Mouse (Mus musculus) cerebellum, adult 9-10 months (tissue): ENCODE data around the gene Cap2.

Source experiments
- DNase-seq: peaks from one replicate; pipeline ENCODE4 v3.0.0; 2022

Cap2 gene

GRCm38 (mm10) chr13:46526645-46527044 is 25.0 kb downstream of the Cap2 start:
- no peak for DNase-seq

- no peak for DNase-seq
Measured at GRCm38 (mm10) chr13:46527340-46527739, 25.7 kb downstream of the Cap2 start.

- DNase-seq = no peak
Measured at GRCm38 (mm10) chr13:46529037-46529436, 27.4 kb downstream of the Cap2 start.

DNA sequence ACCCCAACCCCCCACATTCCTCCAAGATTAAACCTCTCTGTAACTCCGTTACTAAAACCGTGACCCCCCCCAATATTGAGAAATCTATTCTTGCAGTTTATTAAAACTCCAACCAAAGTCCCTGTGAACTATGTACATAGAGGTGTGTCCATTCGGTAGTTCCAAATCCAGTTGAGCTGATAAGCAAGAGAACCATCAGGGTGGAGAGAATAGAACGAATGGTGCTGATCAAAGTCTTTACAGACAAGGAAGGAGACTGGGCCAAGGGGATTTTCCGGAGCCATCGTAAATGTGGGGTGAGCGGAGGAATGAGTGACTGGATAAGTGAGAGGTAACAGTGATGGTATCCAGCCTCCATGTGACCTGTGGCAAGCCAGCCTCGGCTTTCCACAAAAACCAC is 28.9 kb downstream of the Cap2 start:
- DNase-seq = no peak

DNA sequence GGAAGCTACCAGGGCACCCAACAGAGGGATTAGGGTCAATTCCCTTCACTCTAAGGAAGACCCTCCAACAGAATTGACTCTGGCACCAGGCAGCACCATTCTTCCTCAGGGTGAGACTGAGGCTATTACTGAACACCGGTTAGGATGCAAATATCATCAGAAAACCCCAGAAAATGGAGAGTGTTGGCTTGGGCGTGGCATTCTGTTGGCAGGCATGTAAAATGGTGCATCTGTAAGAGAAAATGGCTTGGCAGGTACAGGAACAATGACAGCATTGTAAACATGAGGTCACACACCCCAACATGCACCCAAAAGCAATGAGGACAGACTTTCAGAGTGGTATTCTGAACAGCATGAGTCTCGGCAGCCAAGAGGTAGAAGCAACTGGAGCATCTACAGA is 30.0 kb downstream of the Cap2 start:
- DNase-seq = no peak

GRCm38 (mm10) chr13:46532276-46532675 is 30.6 kb downstream of the Cap2 start:
- DNase-seq = no peak

- no peak for DNase-seq
Measured at GRCm38 (mm10) chr13:46533342-46534129, 31.9 kb downstream of the Cap2 start.

GRCm38 (mm10) chr13:46534171-46534968 is 32.7 kb downstream of the Cap2 start:
- DNase-seq = no peak

GRCm38 (mm10) chr13:46534969-46535785 is 33.5 kb downstream of the Cap2 start:
- no peak for DNase-seq

- DNase-seq = no peak
Measured at GRCm38 (mm10) chr13:46539284-46539683, 37.6 kb downstream of the Cap2 start.

DNA sequence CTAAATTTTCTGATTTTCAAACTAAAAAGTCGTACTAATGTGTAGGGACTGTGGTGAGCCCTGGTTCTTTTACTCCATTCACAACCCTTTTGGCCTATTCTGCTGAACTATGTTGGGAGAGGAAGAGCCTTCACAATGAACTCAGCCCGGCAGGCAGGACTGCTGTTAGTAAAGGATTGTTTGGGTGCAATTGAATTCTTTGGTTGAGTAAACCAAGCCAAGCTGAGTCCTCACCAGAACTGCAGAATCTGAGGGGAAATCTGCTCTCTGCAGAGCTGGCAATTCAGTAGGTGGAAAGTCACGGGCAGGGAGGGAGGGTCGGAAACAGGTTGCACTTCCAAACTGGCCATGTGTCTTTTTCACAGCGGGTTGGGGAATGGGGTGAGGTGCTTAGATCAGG is 39.3 kb downstream of the Cap2 start:
- DNase-seq = no peak

- no peak for DNase-seq
Measured at GRCm38 (mm10) chr13:46542782-46543181, 41.1 kb downstream of the Cap2 start.

DNA sequence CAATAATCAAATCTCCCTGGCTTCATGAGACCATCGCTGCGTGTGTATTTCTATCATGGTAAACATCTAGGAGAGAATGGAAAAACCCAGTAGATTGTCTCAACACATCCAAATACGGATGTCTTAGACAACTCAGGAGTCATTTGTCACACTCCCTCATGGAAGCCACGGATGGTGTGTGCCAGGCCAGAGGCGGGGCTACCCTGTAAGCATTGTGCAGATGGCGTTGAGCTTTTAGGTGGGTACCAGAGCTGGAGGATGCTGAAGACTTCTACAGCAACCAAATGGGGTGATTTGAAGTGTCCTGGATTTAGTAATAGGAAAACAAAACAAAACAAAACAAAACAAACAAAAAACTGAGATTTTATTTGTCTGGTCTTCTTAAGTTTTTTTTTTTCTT is 43.0 kb downstream of the Cap2 start:
- DNase-seq = no peak

DNA sequence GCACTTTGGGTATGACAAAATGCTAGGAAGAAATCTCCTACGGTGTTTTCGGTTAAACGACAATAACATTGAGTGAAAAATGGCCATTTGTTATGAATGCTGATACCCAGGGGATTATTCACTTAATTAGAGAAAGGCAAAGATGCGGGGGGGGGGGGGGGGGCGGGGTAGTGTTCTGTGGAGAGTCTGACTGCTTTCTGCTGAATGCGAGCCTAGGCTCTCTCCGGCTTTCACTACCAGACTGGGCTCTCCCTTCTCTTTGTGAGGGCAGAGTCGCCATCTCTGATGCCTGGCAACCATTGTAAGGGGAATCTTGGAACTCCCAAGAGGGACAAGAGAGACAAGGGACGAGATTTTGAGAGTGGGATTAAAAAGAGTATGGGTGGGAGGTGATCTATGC is 43.4 kb downstream of the Cap2 start:
- DNase-seq = no peak

- DNase-seq = no peak
Measured at GRCm38 (mm10) chr13:46546846-46547245, 45.2 kb downstream of the Cap2 start.

DNA sequence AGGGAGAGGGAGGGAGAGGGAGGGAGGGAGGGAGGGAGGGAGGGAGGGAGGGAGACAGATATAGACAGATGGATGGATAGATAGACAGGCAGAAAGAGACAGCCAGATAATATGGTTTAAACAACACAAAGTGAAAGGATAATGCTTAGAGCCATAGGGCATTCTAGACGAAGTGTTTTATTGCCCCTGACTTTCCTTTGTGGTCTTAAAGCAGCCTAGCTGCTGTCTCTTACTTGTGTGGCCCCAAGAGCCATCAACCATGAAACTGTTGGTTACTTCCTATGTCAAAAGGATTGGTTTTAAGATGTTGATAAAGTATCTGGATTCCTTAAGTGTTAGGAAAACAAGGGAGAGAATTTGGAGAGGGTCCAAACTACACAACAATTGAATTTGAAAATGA is 45.6 kb downstream of the Cap2 start:
- DNase-seq = no peak

DNA sequence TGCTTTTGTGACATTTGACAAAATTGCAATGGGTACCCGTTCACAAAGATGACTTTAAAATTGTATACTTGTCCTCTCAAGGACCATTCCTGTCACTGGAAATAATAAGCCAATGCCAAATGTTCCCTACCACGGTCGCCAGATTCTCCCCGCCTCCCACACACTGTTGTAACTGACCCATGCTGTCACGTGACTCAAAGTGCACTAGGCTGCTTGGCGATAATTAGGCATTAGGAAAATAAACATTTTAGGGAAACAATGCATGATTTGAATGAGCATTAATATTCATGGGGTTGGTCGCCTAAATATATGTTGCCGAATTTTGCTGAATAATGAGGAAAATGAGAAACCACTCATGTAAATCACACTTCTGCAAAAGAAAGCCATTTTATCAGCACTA is 46.5 kb downstream of the Cap2 start:
- no peak for DNase-seq

DNA sequence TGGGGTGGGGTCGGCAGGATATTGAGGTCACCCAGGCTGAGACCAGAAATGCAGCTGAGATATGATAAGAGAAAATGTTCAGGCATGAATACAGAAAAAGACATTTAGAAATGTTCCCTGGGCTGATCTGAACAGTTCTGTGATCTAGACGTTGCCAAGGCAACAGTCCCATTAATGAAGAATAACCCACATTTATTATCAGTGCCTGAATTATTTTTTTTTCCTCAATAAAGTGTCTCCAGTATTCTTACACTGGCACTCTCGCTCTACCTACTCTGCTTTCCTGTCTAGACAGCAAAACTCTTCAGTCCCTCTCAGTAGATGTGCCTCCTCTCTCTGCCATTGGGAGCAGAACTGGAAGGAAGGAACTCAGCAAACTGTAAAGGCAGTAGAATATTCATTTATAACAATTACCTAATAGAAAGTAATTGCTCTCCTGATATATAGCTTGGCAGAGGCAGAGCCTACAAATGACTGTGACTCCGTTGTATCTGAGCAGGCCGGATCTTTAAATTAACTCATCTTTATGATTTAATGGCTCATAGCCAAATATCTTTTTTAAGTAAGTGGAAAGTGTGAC is 47.0 kb downstream of the Cap2 start:
- no peak for DNase-seq

GRCm38 (mm10) chr13:46550627-46551026 is 49.0 kb downstream of the Cap2 start:
- no peak for DNase-seq

GRCm38 (mm10) chr13:46554736-46555135 is 53.1 kb downstream of the Cap2 start:
- DNase-seq = no peak

GRCm38 (mm10) chr13:46565913-46566312 is 64.3 kb downstream of the Cap2 start:
- DNase-seq = no peak

DNA sequence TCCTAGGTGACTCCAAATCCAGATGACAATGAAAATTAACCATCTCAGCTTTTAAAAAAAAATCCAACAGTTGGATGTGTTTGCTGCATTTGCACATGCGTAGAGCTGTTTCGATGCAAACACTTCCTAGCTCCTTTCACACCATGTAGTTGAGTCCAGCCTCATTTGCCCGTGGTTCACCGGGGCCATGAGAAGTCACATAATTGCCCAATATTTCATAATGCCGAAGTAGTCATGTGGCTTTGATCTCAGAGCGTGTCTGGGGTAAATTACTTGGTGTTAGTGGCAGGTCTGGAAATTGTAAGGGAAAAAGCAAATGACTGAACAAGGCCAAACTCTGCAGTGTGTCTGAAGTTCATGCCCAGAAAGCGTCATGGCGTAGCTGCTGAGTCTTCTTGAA is 67.8 kb downstream of the Cap2 start:
- DNase-seq = no peak

- peak; percentile 56 for DNase-seq
Measured at GRCm38 (mm10) chr13:46571141-46571592, 69.5 kb downstream of the Cap2 start.
